Mouse (Mus musculus) midbrain, embryonic 11.5 days (tissue): ENCODE data around the gene Fam186a. TPM values are rescaled to one million over a fixed set of nuclear protein-coding genes. Genes with fewer than 3 reads are reported as not detected.
"Not testable (repeated sequence)": the region's sequence is repeated elsewhere in the genome, so short reads cannot be mapped to it uniquely, and the experiment has no call there.

Experiments
- ATAC-seq: fragments of 200-750 bp; cut with Nextera tagmentation; 2 replicates; pipeline ENCODE4 v1.8.0; 2017; ENCODE audit warnings: moderate TSS enrichment, moderate library complexity; ENCODE audit not compliant: low FRiP score
- DNase-seq: peaks from one replicate; pipeline ENCODE4 v3.0.0; 2015; ENCODE audit warnings: low spot score; ENCODE audit errors: missing footprints
- H3K27ac ChIP-seq: fragments of 300-500 bp; sonication (generic); 2 replicates; pipeline ENCODE4 v1.5.1; 2014; ENCODE audit warnings: low read depth, low read length
- H3K27me3 ChIP-seq: fragments of 300-500 bp; sonication (generic); 2 replicates; pipeline ENCODE4 v1.6.1; 2014; ENCODE audit warnings: mild to moderate bottlenecking, low read length, moderate library complexity, mixed read lengths; ENCODE audit not compliant: control insufficient read depth, insufficient read depth
- H3K36me3 ChIP-seq: fragments of 300-500 bp; sonication (generic); 2 replicates; pipeline ENCODE4 v1.6.1; 2014; ENCODE audit warnings: mild to moderate bottlenecking, low read length, moderate library complexity, mixed read lengths; ENCODE audit not compliant: control insufficient read depth, insufficient read depth
- H3K4me1 ChIP-seq: fragments of 300-500 bp; sonication (generic); 2 replicates; pipeline ENCODE4 v1.6.1; 2014; ENCODE audit warnings: low read length; ENCODE audit not compliant: control insufficient read depth, insufficient read depth
- H3K4me2 ChIP-seq: fragments of 300-500 bp; sonication (generic); 2 replicates; pipeline ENCODE4 v1.6.1; 2014; ENCODE audit warnings: mild to moderate bottlenecking, moderate library complexity
- H3K4me3 ChIP-seq: fragments of 300-500 bp; sonication (generic); 2 replicates; pipeline ENCODE4 v1.5.1; 2014; ENCODE audit warnings: low read depth, low read length
- H3K9ac ChIP-seq: fragments of 300-500 bp; sonication (generic); 2 replicates; pipeline ENCODE4 v1.6.1; 2014; ENCODE audit warnings: low read length
- H3K9me3 ChIP-seq: fragments of 300-500 bp; sonication (generic); 2 replicates; pipeline ENCODE4 v1.6.1; 2016; ENCODE audit warnings: low read length; ENCODE audit not compliant: control insufficient read depth
- WGBS: fragments of 180-500 bp; shearing (Covaris S2); extraction: QIAGEN DNeasy Blood & Tissue Kit; methylation state at CpG from one replicate; pipeline ENCODE4 v1.1.7; 2014; 5-methylcytosine and 5-hydroxymethylcytosine counted together
- polyA plus RNA-seq: library from polyadenylated mRNA; unstranded; fragments of >200 nt; fragmentation: Nextera tagmentation; extraction: Ambion mirVana; gene quantifications from 2 replicates; pipeline ENCODE4 v1.2.1, GENCODE M21; 2014

Gene Fam186a
- not detected in 2 replicates for polyA plus RNA-seq

- H3K27ac ChIP-seq: no peak within 1 kb of the TSS
- no peaks in the 10 kb centered on the region for H3K27me3 ChIP-seq
- H3K4me3 ChIP-seq: no peak within 1 kb of the TSS
- H3K4me2 ChIP-seq: no peak within 1 kb of the TSS
- no peaks in the 10 kb centered on the region for H3K9me3 ChIP-seq
- no peaks in the 10 kb centered on the region for H3K36me3 ChIP-seq
- ATAC-seq: no peak
- WGBS: 76% methylated on average over 4 of the region's 4 CpGs
- peak; percentile 49 for DNase-seq
- H3K9ac ChIP-seq: no peak within 1 kb of the TSS
- H3K4me1 ChIP-seq: no peaks in the 10 kb centered on the region
These were observed at the start of gene Fam186a for GRCm38 (mm10) chr15:99966961-99967360. TSS of gene Fam186a (minus strand) at chr15:99967061.

GRCm38 (mm10) chr15:100006180-100006579, 39.3 kb upstream of the Fam186a start:
- no peak overlapping the region for H3K27ac ChIP-seq
- no peak overlapping the region for H3K9ac ChIP-seq
- ATAC-seq (no peak), DNase-seq (no peak)
- H3K27me3 ChIP-seq: no peaks in the 10 kb centered on the region
- H3K4me2 ChIP-seq: no peak overlapping the region
- H3K4me3 ChIP-seq: no peak overlapping the region
- peaks cover 26% of the 10 kb centered on the region for H3K36me3 ChIP-seq
- no peaks in the 10 kb centered on the region for H3K4me1 ChIP-seq
- H3K9me3 ChIP-seq: no peaks in the 10 kb centered on the region

GRCm38 (mm10) chr15:100004677-100005273, 37.9 kb upstream of the Fam186a start:
- no peak overlapping the region for H3K4me2 ChIP-seq
- no peak overlapping the region for H3K27ac ChIP-seq
- H3K4me1 ChIP-seq: no peaks in the 10 kb centered on the region
- ATAC-seq (no peak), DNase-seq (no peak)
- H3K9me3 ChIP-seq: no peaks in the 10 kb centered on the region
- 93% methylated on average over 7 of the region's 7 CpGs for WGBS
- H3K4me3 ChIP-seq: no peak overlapping the region
- no peak overlapping the region for H3K9ac ChIP-seq
- peaks cover 24% of the 10 kb centered on the region for H3K36me3 ChIP-seq
- H3K27me3 ChIP-seq: no peaks in the 10 kb centered on the region

- no peak overlapping the region for H3K4me2 ChIP-seq
- 100% methylated on average over 1 of the region's 1 CpGs for WGBS
- H3K9ac ChIP-seq: no peak overlapping the region
- H3K27ac ChIP-seq: no peak overlapping the region
- no peaks in the 10 kb centered on the region for H3K4me1 ChIP-seq
- ATAC-seq: no peak
- H3K36me3 ChIP-seq: peaks cover 15% of the 10 kb centered on the region
- no peaks in the 10 kb centered on the region for H3K27me3 ChIP-seq
- no peaks in the 10 kb centered on the region for H3K9me3 ChIP-seq
- no peak overlapping the region for H3K4me3 ChIP-seq
- peak; percentile 61 for DNase-seq
These were observed 32.5 kb upstream of the Fam186a start for GRCm38 (mm10) chr15:99999390-99999789.

- no peak overlapping the region for H3K4me3 ChIP-seq
- no peak overlapping the region for H3K9ac ChIP-seq
- H3K9me3 ChIP-seq: no peaks in the 10 kb centered on the region
- H3K27ac ChIP-seq: no peak overlapping the region
- DNase-seq: peak; percentile 79
- H3K4me2 ChIP-seq: no peak overlapping the region
- H3K27me3 ChIP-seq: no peaks in the 10 kb centered on the region
- peaks cover 7% of the 10 kb centered on the region; the same call in 1 of the 2 replicates for H3K36me3 ChIP-seq
- WGBS: 92% methylated on average over 6 of the region's 6 CpGs
- ATAC-seq: no peak
- H3K4me1 ChIP-seq: no peaks in the 10 kb centered on the region
These were observed 30.4 kb upstream of the Fam186a start for GRCm38 (mm10) chr15:99997114-99997804.

- no peak overlapping the region for H3K4me3 ChIP-seq
- no peaks in the 10 kb centered on the region for H3K27me3 ChIP-seq
- H3K4me1 ChIP-seq: no peaks in the 10 kb centered on the region
- DNase-seq (no peak), ATAC-seq (no peak)
- no peak overlapping the region for H3K4me2 ChIP-seq
- 100% methylated on average over 1 of the region's 1 CpGs for WGBS
- H3K36me3 ChIP-seq: 0 out of 2 replicates have a peak, but pooled peaks cover 4% of the 10 kb centered on the region
- H3K27ac ChIP-seq: no peak overlapping the region
- H3K9ac ChIP-seq: no peak overlapping the region
- no peaks in the 10 kb centered on the region for H3K9me3 ChIP-seq
These were observed 26.2 kb upstream of the Fam186a start for GRCm38 (mm10) chr15:99993100-99993499.

GRCm38 (mm10) chr15:99979715-99980114, 12.9 kb upstream of the Fam186a start:
- DNase-seq: peak; percentile 78
- H3K9me3 ChIP-seq: no peaks in the 10 kb centered on the region
- H3K9ac ChIP-seq: no peak overlapping the region
- no peak overlapping the region for H3K4me3 ChIP-seq
- ATAC-seq: no peak
- no peaks in the 10 kb centered on the region for H3K27me3 ChIP-seq
- 96% methylated on average over 2 of the region's 2 CpGs for WGBS
- no peaks in the 10 kb centered on the region for H3K4me1 ChIP-seq
- no peak overlapping the region for H3K4me2 ChIP-seq
- no peaks in the 10 kb centered on the region for H3K36me3 ChIP-seq
- no peak overlapping the region for H3K27ac ChIP-seq

- Histone ChIP-seq H3K27ac (no peak overlapping the region), H3K27me3 (no peaks in the 10 kb centered on the region), H3K4me2 (no peak overlapping the region), H3K36me3 (no peaks in the 10 kb centered on the region), H3K9me3 (no peaks in the 10 kb centered on the region), H3K4me3 (no peak overlapping the region), H3K9ac (no peak overlapping the region), H3K4me1 (0 out of 2 replicates have a peak, but pooled peaks cover 2% of the 10 kb centered on the region)
- ATAC-seq (no peak), DNase-seq (peak; percentile 81)
- WGBS: 92% methylated on average over 1 of the region's 1 CpGs
These were observed 12.4 kb upstream of the Fam186a start for GRCm38 (mm10) chr15:99979266-99979665.

- not testable (repeated sequence) for H3K4me1 ChIP-seq, H3K9ac ChIP-seq, H3K27me3 ChIP-seq, H3K4me3 ChIP-seq, H3K9me3 ChIP-seq, H3K27ac ChIP-seq, H3K4me2 ChIP-seq, H3K36me3 ChIP-seq, ATAC-seq
- 85% methylated on average over 2 of the region's 2 CpGs for WGBS
- DNase-seq: peak; percentile 72
These were observed 9.3 kb upstream of the Fam186a start for GRCm38 (mm10) chr15:99976121-99976520.
